Comparison of ENCODE assay signal across 24 mouse cellular contexts in genomic region chr2:35264095-35264494, GRCm38 (mm10). TPM values are rescaled to one million over a fixed set of nuclear protein-coding genes. Genes with fewer than 3 reads are reported as not detected.
DNase-seq lines count a peak whose midpoint lies in the region; ATAC-seq and TF ChIP-seq lines count a peak whose summit lies in the region.
"Had no signal": no experiment of that assay in that cellular context is flagged by ENCODE, and none has a peak within 500 bp of the region (broad histone marks: within the 10 kb centered on the region; RNA-seq: fewer than 3 reads in every experiment).

No protein-coding gene starts in this region.

- H3K36me3 ChIP-seq in G1E (replicated peaks) = no peaks in the 10 kb centered on the region
- no peaks in the 10 kb centered on the region for H3K36me3 ChIP-seq in midbrain, embryonic 13.5 days
- H3K36me3 ChIP-seq: forebrain, embryonic 12.5 days; forebrain, embryonic 15.5 days; heart, embryonic 10.5 days; heart, embryonic 13.5 days; hindbrain, embryonic 12.5 days; hindbrain, embryonic 15.5 days had no signal

- DNase-seq in heart, adult 11 months = peak; percentile 68
- DNase-seq in heart, postnatal 10 days = no peak
- DNase-seq in G1E (ENCODE audit: low spot score) (peak; percentile 47), NIH3T3 (ENCODE audit: low read depth) (peak; percentile 58)
- no peak for DNase-seq in kidney, adult 18-20 months
- DNase-seq in layer of hippocampus, postnatal 14 days (ENCODE audit: low spot score in 2 of 2) = no peak
- DNase-seq: adrenal gland, adult 8-10 months; adrenal gland, postnatal 25 days; cerebellum, adult 11-12 months; cerebellum, adult 8-10 months; cerebellum, postnatal 10 days; cerebellum, postnatal 36 days; gastrocnemius, postnatal 25 days; heart, adult 2 months had no signal

- WGBS in midbrain, embryonic 13.5 days = 94% methylated on average over 1 of the region's 1 CpGs

- H3K4me1 ChIP-seq in G1E (ENCODE audit: insufficient read depth, low read depth, low read length) = peaks cover 62% of the 10 kb centered on the region
- H3K4me1 ChIP-seq in midbrain, embryonic 13.5 days (replicated peaks) = no peaks in the 10 kb centered on the region
- H3K4me1 ChIP-seq: forebrain, embryonic 12.5 days had no signal

- TF ChIP-seq CTCF in G1E (IDR thresholded peaks at IDR 0.05; ENCODE audit: low read depth, low read length) = no peak

- intact Hi-C loops in heart, postnatal 10 days (cut with DNase I) = loop anchor here (10.0 kb wide), 1 partner anchor 219 kb away; no protein-coding TSS in a partner anchor

- H3K4me2 ChIP-seq in midbrain, embryonic 13.5 days (replicated peaks) = no peak overlapping the region
- H3K4me2 ChIP-seq: forebrain, embryonic 12.5 days; forebrain, embryonic 15.5 days; heart, embryonic 13.5 days; hindbrain, embryonic 12.5 days; hindbrain, embryonic 15.5 days had no signal

- peak; percentile 91 for ATAC-seq in G1E (ENCODE audit: extremely low read depth, insufficient number of reproducible peaks, low FRiP score, poor library complexity, severe bottlenecking)
- peak; percentile 54 for ATAC-seq in megakaryocyte progenitor cell, adult 5-6 weeks (replicated peaks; ENCODE audit: poor library complexity)
- no peak for ATAC-seq in midbrain, embryonic 13.5 days
- ATAC-seq: activated CD4-positive, CD25-positive, alpha-beta regulatory T cell, adult 4 months; CD4-positive, CD25-positive, alpha-beta regulatory T cell, adult 4 months; forebrain, embryonic 15.5 days had no signal

- H3K4me3 ChIP-seq in G1E (ENCODE audit: low read depth, low read length) = no peak overlapping the region
- no peak overlapping the region for H3K4me3 ChIP-seq in midbrain, embryonic 13.5 days (replicated peaks)
- H3K4me3 ChIP-seq: forebrain, embryonic 12.5 days; forebrain, embryonic 15.5 days; heart, adult 2 months; heart, embryonic 10.5 days; heart, embryonic 13.5 days; hindbrain, embryonic 12.5 days; hindbrain, embryonic 15.5 days had no signal

- H3K27me3 ChIP-seq in G1E (ENCODE audit: insufficient read depth, low read length) = peaks cover 15% of the 10 kb centered on the region
- no peaks in the 10 kb centered on the region for H3K27me3 ChIP-seq in midbrain, embryonic 13.5 days
- H3K27me3 ChIP-seq: forebrain, embryonic 12.5 days; forebrain, embryonic 15.5 days; heart, embryonic 13.5 days; hindbrain, embryonic 12.5 days; hindbrain, embryonic 15.5 days had no signal

- no peak overlapping the region for H3K9ac ChIP-seq in midbrain, embryonic 13.5 days (replicated peaks)
- H3K9ac ChIP-seq: forebrain, embryonic 12.5 days; forebrain, embryonic 15.5 days; hindbrain, embryonic 12.5 days; hindbrain, embryonic 15.5 days had no signal

- H3K27ac ChIP-seq in midbrain, embryonic 13.5 days = no peak overlapping the region
- H3K27ac ChIP-seq: forebrain, embryonic 12.5 days; forebrain, embryonic 15.5 days; heart, adult 2 months; heart, embryonic 10.5 days; hindbrain, embryonic 12.5 days; hindbrain, embryonic 15.5 days had no signal

- no peaks in the 10 kb centered on the region for H3K9me3 ChIP-seq in G1E (replicated peaks)
- no peaks in the 10 kb centered on the region for H3K9me3 ChIP-seq in midbrain, embryonic 13.5 days
- H3K9me3 ChIP-seq: forebrain, embryonic 12.5 days; forebrain, embryonic 15.5 days; heart, embryonic 10.5 days; heart, embryonic 13.5 days; hindbrain, embryonic 12.5 days; hindbrain, embryonic 15.5 days had no signal

RNA-seq across cellular contexts. Expression of gene Gsn, which starts 7.9 kb away (rescaled TPM):
- total RNA-seq in heart, postnatal 10 days (2021) = 100 to 1,000 TPM; 213 to 249 TPM
- total RNA-seq in G1E (2014; fragmentation: Nextera tagmentation) (6.0 and 11.1 TPM in 2 replicates), G1E (2017) (22.3 and 24.5 TPM in 2 replicates)
- polyA plus RNA-seq in G1E (2012) = 14.8 and 18.3 TPM in 2 replicates
- 6.9 and 10.0 TPM in 2 replicates for total RNA-seq in megakaryocyte progenitor cell, adult 5-6 weeks (2015)
- total RNA-seq in megakaryocyte progenitor cell, adult 5-6 weeks (2017) = 12.5 TPM in 2 replicates
- total RNA-seq in layer of hippocampus, postnatal 14 days (2021) = 10 to 100 TPM; 85.8 to 94.7 TPM
- 14.1 and 18.0 TPM in 2 replicates for polyA plus RNA-seq in midbrain, embryonic 13.5 days (2015; fragmentation: Nextera tagmentation; extraction: Ambion mirVana)

Comparison
In these comparisons a context has a peak if more than half of its experiments do, and no peak if none do; other contexts are left out.
1. DNase-seq: peak in heart, adult 11 months (single experiment), G1E (single experiment) and NIH3T3 (single experiment); none in heart, postnatal 10 days (0 of 2), kidney, adult 18-20 months (single experiment) and layer of hippocampus, postnatal 14 days (0 of 2).